Mouse (Mus musculus) urinary bladder, postnatal 25 days (tissue): ENCODE data around the gene Olfr1016.

Source experiments
- DNase-seq: peaks from one replicate; pipeline ENCODE4 v3.0.0; 2022; ENCODE audit warnings: low spot score

Olfr1016 gene

DNA sequence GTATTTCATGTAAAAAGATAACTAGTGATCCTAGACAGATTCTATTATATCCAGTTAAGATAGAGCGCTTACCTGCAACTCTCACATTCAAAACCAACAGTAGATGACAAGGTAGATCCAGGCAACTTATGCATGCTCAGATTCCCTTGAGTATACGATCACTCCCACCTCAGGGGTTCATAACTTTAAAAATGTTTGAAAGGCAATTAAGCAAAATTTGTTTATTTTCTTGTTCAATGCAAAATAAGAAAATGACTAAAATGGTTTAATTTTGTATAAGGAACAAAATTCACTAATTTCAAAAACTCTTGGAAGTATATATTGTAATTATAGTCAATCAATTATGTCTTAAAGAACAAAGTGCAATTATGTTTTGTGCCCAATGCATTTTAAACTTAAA lies at the start of gene Olfr1016:
Gene Olfr1016 (minus strand): TSS at position 101 of the 400 bp plus-strand sequence.
- no peak for DNase-seq

DNA sequence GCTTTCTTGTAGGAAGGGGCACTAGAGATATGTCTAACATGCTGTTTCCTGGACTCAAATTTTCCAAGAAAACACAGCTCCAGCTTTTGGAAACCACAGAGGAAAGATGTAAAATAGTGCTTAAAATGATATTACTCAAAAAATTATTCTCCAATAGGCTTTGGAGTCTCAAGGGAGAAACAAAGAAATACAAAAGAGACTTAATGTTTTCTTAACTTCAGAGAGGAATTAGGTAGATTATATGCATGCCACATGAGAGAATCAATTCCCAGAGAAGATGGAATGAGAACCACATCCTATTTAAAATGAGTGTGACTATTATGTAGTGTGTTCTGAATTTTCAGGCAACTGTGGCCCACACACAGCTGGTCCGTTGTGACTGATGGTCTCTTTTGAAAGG lies 44.4 kb upstream of the Olfr1016 start, which contains the start of gene Olfr1020:
Gene Olfr1020 (plus strand): TSS at position 301 of the 400 bp plus-strand sequence.
- no peak for DNase-seq

DNA sequence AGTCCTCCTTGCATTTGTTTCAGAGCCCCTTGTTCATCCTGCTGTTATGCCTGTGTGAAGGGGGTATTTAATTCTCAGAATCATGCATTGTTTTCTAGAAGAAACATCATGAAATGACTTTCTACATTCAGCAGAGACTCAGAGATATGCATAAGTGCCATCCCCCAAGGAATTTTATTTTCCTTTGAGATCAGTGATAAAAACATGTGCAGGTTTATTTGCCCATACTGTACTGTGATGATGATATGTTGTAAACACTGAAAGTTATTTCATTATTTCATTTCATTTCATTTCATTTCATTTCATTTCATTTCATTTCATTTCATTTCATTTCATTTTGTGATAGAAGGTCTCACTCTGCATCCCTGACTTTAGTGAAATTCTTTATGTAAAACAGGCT lies 43.0 kb upstream of the Olfr1016 start, which contains the start of gene Olfr1019:
Gene Olfr1019 (minus strand): TSS at position 101 of the 400 bp plus-strand sequence.
- DNase-seq, result no peak

DNA sequence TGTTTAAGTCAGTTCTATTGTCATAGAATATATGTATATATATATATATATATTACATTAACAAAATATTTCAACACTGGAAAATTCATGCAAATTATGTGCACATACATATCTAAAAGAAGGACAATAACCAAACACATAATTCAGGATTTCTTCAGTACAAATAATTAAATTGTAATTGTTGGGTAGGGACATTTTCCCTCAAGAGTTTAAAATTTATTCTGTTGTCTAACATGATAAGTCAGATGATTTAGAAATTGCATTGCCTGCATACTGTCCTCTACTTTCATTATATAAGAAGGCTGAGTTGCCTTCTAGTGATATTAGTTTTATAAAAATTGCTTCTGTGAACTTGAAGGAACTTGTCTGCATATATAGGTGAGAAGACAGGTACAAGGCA lies 15.8 kb upstream of the Olfr1016 start, which contains the start of gene Olfr1018:
Gene Olfr1018 (plus strand): TSS at position 301 of the 400 bp plus-strand sequence.
- no peak for DNase-seq

DNA sequence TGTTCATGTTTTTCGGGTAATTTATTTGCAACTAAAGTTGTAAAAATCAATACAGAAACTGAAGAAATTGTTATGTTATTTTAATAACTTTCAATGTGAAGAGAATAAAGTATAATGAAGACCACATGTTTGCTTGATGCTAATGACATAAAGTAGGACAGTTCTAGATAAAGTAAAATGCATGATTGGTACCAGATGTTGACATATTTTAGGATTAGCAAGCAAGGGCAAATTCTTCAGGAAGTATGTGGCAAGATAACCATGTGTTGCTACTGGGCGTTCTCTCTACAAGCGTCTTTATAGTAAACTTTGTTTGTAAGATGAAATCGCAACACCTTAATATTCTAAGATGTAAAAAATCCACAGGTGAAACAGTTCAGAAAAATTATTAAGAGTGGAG lies 2.2 kb upstream of the Olfr1016 start:
- DNase-seq, result no peak

DNA sequence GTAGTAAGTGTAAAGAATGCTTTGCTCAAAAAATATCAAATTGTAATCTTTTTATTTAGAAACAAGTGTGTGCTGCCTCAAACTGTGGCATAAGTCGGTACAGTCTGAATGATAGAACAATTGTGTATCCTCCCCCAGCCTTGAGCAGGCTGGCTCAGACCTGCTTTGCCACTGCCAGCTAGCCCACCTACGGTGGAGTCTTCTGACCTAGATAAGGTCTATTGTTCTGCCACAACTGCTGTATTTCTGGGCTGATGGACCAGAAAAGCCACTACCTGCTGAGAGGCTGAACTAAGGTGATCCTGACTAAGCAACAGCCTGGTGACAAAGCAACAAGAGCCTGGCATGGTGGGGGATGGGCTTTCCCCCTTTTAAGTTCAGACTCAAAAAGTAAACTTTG lies 10.0 kb downstream of the Olfr1016 start:
- no peak for DNase-seq

DNA sequence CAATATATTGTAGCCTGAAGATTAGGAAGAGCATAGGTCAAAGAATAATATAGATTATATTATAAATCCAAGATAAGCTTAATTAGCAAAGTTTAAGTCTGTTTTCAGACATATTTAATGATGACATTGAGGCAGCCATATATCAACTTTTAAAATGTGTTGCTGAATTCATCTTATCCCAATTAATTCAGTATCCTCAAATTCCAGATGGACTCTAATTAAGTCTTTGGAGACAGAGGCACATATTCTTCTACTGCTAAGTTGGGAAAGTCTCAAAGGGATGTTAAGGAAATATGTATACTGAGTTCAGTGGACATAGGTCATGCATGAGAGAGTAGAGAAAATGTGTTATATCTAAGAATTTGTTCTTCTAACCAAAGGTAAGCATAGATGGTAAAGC lies 20.6 kb downstream of the Olfr1016 start, which contains the start of gene Olfr1015:
Gene Olfr1015 (plus strand): TSS at position 301 of the 400 bp plus-strand sequence.
- DNase-seq, result no peak

DNA sequence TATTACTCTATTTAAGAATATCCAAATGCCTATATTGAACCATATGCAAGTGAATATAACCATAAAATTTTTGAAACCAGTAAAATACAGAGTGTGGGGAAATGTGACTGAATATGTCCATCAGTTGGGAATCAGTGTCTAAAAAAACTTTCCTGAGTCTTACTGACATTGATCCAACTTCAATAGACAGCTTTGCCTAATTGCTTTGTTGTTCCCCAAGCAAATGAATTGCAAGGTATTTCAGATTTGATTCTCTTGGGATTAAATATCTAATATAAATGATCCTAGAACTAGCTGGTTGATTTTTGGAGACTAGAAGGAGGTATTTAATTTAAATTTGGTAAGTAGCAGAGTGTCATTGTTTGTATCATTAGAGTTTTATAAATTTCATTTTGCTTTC lies 29.9 kb downstream of the Olfr1016 start, which contains the start of gene Olfr1014:
Gene Olfr1014 (plus strand): TSS at position 301 of the 400 bp plus-strand sequence.
- no peak for DNase-seq

DNA sequence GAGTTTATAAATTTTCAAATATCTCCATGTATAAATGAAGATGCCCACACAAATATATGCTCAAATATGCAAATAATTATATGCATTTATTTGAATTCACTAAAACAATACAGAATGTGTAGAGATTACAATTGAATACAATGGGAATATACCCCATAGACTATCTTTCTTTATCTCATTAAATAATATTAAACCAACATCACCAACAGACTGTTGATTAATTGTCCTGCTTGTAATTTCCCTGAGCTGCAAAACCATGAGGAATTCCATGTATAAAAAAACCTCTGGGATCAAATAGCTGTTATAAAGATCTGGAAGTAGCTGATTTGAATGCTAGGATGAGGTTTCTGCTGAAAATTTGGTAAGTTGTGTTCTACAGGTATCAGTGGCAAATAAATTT lies 35.5 kb downstream of the Olfr1016 start, which contains the start of gene Olfr1013:
Gene Olfr1013 (plus strand): TSS at position 301 of the 400 bp plus-strand sequence.
- no peak for DNase-seq

DNA sequence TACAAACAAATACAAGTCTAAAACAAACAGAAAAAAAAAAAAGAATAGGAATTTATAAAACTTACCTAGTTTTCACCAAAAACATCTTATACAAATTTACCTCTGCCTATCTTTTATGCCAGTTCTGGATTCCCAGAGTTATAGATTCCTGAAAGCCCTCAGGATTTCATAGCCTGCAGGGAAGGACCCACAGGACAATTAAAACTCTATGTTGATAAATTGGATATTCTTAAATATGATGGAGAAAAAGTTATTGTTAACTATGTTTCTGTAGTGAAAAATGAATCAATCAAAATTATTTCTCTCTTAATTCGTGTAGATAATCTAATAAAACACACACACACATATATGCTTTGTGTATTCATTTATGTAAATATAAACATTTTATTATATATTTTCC lies 39.7 kb downstream of the Olfr1016 start, which contains the start of gene Olfr1012:
Gene Olfr1012 (minus strand): TSS at position 101 of the 400 bp plus-strand sequence.
- DNase-seq, result no peak

DNA sequence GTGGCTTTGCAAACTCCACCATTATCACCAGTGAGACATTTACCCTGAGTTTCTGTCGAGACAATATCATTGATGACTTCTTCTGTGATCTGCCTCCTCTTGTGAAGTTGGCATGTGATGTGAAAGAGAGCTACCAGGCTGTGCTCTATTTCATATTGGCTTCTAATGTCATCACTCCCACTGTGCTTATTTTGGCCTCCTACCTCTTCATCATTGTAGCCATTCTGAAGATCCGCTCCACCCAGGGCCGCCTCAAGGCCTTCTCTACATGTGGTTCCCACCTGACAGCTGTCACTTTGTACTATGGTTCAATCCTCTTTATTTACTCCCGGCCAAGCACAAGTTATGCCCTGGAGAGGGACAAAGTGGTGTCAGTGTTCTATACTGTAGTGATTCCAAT lies 48.5 kb downstream of the Olfr1016 start:
- DNase-seq, result no peak
